Mouse (Mus musculus) urinary bladder, postnatal 0 days (tissue): Measurements from ENCODE around the gene Pcdh10. TPM values are rescaled to one million over a fixed set of nuclear protein-coding genes. Genes with fewer than 3 reads are reported as not detected.

Experiments
- polyA plus RNA-seq: library from polyadenylated mRNA; unstranded; fragments of >200 nt; fragmentation: Nextera tagmentation; extraction: Ambion mirVana; gene quantifications from 2 replicates; pipeline ENCODE4 v1.2.1, GENCODE M21; 2015

Pcdh10 gene
- polyA plus RNA-seq, result 0.15 and 0.23 TPM in 2 replicates

GRCm38 (mm10) chr3:45378145-45378544, at the start of gene Pcdh10:
TSS of gene Pcdh10 (plus strand) at chr3:45378398.

